Mouse (Mus musculus) thymus, postnatal 0 days (tissue): ENCODE measurements around the gene Slc22a1. TPM values are rescaled to one million over a fixed set of nuclear protein-coding genes. Genes with fewer than 3 reads are reported as not detected.

ENCODE experiments used
- DNase-seq: peaks from one replicate; pipeline ENCODE4 v3.0.0-alpha.2; 2015; ENCODE audit warnings: low spot score
- polyA plus RNA-seq: library from polyadenylated mRNA; unstranded; fragments of >200 nt; fragmentation: Nextera tagmentation; extraction: Ambion mirVana; gene quantifications from 2 replicates; pipeline ENCODE4 v1.2.1, GENCODE M21; 2015

Slc22a1 gene
- polyA plus RNA-seq, 1 experiment from 2014 or later, result 0.49 TPM

- no peak for DNase-seq
Observed at GRCm38 (mm10) chr17:12684928-12685624, 9.4 kb upstream of the Slc22a1 start.

GRCm38 (mm10) chr17:12684412-12684811, 8.8 kb upstream of the Slc22a1 start:
- no peak for DNase-seq

- no peak for DNase-seq
Observed at GRCm38 (mm10) chr17:12683582-12683981, 8.0 kb upstream of the Slc22a1 start.

GRCm38 (mm10) chr17:12678261-12678660, 2.6 kb upstream of the Slc22a1 start:
- no peak for DNase-seq

GRCm38 (mm10) chr17:12677139-12677538, 1.5 kb upstream of the Slc22a1 start:
- DNase-seq, result no peak

GRCm38 (mm10) chr17:12674980-12675379, 649 bp downstream of the Slc22a1 start:
- DNase-seq, result peak; percentile 25

- no peak for DNase-seq
Observed at GRCm38 (mm10) chr17:12673871-12674270, 1.8 kb downstream of the Slc22a1 start.

- DNase-seq, result no peak
Observed at GRCm38 (mm10) chr17:12672285-12672790, 3.3 kb downstream of the Slc22a1 start.

GRCm38 (mm10) chr17:12671029-12671605, 4.5 kb downstream of the Slc22a1 start:
- no peak for DNase-seq

GRCm38 (mm10) chr17:12669363-12669679, 6.3 kb downstream of the Slc22a1 start:
- DNase-seq, result no peak

- DNase-seq, result no peak
Observed at GRCm38 (mm10) chr17:12668478-12669362, 6.9 kb downstream of the Slc22a1 start.

GRCm38 (mm10) chr17:12664156-12664555, 11.5 kb downstream of the Slc22a1 start:
- DNase-seq, result no peak

GRCm38 (mm10) chr17:12660572-12661260, 14.9 kb downstream of the Slc22a1 start:
- peak; percentile 31 for DNase-seq

GRCm38 (mm10) chr17:12659233-12659632, 16.4 kb downstream of the Slc22a1 start:
- no peak for DNase-seq

- no peak for DNase-seq
Observed at GRCm38 (mm10) chr17:12658784-12659183, 16.8 kb downstream of the Slc22a1 start.

GRCm38 (mm10) chr17:12655826-12656225, 19.8 kb downstream of the Slc22a1 start:
- peak; percentile 60 for DNase-seq

GRCm38 (mm10) chr17:12654061-12654460, 21.6 kb downstream of the Slc22a1 start:
- DNase-seq, result no peak

GRCm38 (mm10) chr17:12652604-12653003, 23.0 kb downstream of the Slc22a1 start:
- DNase-seq, result no peak

GRCm38 (mm10) chr17:12645461-12645860, 30.2 kb downstream of the Slc22a1 start:
- no peak for DNase-seq

GRCm38 (mm10) chr17:12641087-12641486, 34.5 kb downstream of the Slc22a1 start:
- no peak for DNase-seq

- DNase-seq, result no peak
Observed at GRCm38 (mm10) chr17:12639585-12639984, 36.0 kb downstream of the Slc22a1 start.
